Mouse (Mus musculus): ENCODE results near the gene Slc18b1.

Gene Slc18b1

DNA sequence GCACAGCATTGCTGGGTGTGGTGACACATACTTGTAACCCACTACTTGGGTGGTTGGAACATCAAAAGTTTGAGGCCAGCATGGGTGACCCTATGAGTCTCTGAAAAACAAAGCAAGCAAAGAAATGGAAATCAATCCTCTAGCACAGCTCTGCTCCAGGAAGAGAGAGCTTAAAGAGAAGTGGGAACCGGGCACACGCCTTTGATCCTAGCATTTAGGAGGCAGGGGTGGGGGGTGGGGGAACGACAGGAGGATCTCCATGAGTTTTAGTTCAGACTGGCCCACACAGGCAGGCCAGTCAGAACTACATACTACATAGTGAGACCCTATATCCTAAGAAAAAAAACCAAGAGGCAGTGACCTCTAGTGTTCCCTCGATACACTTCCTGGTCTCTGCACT lies 9.4 kb downstream of the Slc18b1 start:
- no peak for DNase-seq (ENCODE audit: low read depth)

- DNase-seq (ENCODE audit: low read depth): peak; percentile 50
Observed at GRCm38 (mm10) chr10:23811635-23812437, 15.1 kb downstream of the Slc18b1 start.

GRCm38 (mm10) chr10:23812438-23812759 lies 15.6 kb downstream of the Slc18b1 start:
- DNase-seq (ENCODE audit: low read depth): no peak

GRCm38 (mm10) chr10:23812852-23813766 lies 16.3 kb downstream of the Slc18b1 start:
- DNase-seq (ENCODE audit: low read depth): no peak

DNA sequence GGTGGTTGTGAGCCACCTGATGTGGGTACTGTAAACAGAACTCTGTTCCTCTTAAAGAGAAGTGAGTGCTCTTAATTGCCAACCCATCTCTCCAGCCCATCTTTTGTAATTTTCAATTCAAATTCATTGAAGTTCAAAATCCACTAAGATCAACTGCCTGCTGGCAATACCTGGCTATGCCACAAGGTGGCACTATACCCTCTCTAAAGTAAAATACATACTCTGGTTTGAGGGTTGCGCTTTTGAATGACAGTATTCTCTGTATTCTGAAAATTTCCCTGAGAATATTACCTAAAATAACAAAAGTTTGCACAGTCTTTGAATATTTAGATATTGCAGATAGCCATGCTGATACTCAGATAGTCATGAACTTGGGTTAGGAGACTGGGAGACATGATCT lies 18.4 kb downstream of the Slc18b1 start:
- peak; percentile 46 for DNase-seq (ENCODE audit: low read depth)

DNA sequence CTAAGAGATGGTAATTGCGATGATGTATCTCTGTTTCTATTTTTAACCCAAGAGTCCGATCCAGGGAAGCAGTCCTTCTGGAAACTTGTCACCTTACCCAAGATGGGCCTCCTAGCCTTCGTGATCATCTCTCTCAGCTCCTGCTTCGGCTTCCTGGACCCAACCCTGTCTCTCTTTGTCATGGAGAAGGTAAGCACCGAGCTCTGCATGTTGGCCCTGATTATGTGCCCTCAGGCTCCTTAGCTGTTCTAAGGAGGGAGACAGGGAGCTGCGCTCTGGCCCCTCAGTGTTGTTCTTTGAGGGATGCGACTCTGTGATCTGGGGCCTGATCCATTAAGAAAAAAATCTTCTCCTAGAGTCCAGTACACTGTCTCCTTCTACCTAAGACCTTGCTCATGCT lies 19.5 kb downstream of the Slc18b1 start:
- no peak for DNase-seq (ENCODE audit: low read depth)

DNA sequence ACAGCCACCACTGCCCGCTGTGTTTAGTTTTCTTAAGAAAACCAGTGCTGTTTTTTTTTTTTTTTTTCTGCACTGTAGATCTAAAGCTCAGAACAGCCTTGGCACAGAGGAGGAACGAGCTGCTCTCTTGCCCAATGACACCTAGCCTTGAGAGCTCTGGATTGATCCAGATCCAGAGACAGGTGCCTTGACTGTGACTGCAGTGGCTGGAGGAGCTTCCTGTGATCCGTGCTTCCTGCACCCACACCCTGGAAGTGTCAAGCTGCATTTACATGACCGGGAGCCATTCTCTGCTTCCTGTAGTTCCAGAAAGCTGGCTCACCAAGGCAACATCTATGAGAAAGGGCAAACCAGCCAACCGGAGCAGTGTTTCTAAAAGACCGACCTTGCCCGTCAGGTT lies 29.7 kb downstream of the Slc18b1 start:
- DNase-seq (ENCODE audit: low read depth): no peak

DNA sequence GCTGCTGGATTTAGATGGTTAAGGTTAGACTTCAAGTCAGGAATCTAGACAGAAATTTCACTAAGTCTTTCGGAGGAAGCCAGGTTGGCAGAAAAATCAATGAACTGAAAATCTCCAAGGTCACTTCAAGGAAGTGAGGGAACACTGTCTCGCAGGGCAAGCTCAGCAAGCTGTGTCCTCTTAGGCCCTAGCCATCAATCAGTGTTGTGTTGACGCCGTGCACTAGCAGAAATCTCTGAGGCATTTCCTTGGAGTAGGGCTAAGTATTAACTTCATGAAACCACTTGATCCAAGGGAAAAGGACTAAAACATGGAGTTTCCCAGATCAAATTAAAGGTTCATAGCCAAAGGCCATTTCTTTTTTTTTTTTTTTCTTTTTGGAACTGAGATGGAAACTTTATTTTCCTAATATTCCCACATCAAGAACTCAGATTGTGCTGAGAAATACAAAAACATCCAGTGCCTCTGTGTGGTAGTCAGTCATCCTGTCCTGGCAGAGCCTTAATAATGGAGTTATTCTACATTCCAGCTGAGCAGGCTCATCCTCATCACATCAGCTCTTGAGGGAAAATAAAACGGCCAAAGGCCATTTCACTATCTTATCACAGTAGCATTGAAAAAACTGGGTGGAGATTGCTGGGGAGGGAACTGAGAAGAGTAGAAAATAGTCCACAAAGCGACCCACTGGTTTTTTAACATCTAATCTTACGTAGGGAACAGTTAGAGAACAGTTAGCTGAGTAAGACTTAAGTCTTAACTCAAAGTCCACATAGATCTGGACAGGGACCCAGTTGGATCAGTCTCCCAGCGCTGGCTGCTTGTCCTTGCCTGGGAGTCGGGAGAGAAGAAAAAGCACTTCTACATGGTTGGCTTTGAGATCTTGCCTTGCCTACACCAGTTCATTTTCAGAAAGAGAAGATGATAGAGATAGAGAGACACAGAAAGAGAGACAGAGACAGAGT lies 39.5 kb downstream of the Slc18b1 start:
- DNase-seq (ENCODE audit: low read depth): no peak

GRCm38 (mm10) chr10:23837115-23837514 lies 40.3 kb downstream of the Slc18b1 start:
- DNase-seq (ENCODE audit: low read depth): no peak

GRCm38 (mm10) chr10:23838910-23839309 lies 42.1 kb downstream of the Slc18b1 start:
- no peak for DNase-seq (ENCODE audit: low read depth)

DNA sequence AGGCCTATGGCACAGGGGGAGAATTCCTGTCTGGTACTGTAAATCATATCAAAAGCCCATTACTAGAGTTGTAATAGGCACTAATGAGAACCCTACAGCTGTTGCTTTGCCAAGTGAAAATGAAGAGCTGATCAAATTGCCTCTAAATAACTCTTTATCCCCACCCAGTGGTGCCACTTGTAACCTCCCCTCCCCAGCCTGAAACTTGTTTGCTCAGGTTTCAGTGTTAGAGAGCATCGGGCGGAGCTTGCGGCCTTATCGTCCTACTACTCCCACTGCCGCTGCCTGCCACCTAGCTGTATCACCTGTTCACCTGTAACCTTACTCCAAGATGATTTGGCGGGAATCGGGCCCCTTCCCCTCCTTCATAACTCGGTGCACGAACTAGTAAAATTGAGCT lies 42.6 kb downstream of the Slc18b1 start:
- DNase-seq (ENCODE audit: low read depth): no peak

DNA sequence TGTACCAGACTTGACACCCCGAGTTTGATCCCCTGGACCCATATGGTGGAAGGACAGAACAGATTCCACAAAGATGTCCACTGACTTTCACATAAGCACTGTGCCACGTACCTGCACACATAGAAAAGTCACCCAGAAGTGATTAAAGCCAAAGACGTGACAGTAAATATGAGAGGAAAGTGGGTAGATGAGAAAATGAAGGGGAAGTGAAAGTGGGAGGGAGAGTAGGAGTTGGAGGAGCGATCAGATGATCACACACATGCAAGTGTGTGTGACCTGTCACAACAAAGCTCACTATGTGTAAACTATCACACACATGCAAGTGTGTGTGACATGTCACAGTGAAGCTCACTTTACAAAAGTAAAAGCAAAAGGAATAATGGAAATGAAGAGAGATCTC lies 43.7 kb downstream of the Slc18b1 start:
- no peak for DNase-seq (ENCODE audit: low read depth)

DNA sequence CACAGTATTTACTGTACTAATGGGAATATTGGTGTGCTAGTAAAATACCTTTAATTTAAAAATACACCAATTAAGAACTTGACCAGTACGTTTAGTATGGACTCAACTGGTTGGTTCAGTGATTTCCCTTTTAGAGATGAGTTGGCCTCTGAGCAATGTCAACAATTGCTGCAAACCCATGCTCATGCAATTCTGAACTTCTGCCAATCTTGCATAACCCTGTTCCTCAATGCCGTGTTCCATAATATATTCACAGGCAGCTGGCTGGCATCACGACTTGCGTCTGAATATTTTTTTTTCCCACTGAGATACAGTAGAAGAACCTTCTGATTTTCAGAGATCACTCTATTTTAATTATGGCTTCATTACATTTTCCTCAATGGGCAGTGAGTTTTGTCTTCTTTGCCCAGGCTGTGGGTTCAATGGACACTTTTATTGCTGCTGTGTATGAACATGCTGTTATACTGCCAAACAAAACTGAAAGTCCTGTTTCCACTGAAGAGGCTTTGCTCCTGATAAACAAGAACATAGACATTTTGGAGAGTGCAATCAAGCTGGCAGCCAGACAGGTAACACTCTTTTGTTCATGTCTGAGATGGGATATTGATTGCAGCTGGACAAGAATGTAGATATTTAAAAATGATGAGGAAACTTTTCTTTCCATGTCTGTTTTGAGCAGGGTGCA lies 54.6 kb downstream of the Slc18b1 start, which contains the start of gene Vnn3:
Gene Vnn3 (plus strand): TSS at position 235 of the 685 bp plus-strand sequence.
- no peak for DNase-seq (ENCODE audit: low read depth)

DNA sequence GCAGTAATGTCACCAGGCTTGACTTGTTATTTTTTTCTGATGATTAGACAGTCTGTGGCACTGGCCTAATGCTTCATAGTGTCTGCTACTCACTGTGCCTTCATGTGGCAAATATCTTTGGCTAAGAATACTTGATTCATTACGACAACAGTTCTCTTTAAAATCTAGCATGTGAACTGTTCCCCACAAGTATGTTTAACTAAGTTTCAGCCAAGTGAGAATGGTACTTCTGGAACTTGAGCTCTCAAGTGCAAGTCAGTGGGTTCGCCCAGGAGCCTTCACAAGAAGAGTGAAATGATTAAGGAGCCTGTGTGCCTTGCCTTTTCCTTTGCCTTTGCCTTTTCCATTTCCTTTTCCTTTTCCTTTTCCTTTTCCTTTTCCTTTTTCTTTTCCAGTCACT lies 55.3 kb downstream of the Slc18b1 start:
- DNase-seq (ENCODE audit: low read depth): no peak

DNA sequence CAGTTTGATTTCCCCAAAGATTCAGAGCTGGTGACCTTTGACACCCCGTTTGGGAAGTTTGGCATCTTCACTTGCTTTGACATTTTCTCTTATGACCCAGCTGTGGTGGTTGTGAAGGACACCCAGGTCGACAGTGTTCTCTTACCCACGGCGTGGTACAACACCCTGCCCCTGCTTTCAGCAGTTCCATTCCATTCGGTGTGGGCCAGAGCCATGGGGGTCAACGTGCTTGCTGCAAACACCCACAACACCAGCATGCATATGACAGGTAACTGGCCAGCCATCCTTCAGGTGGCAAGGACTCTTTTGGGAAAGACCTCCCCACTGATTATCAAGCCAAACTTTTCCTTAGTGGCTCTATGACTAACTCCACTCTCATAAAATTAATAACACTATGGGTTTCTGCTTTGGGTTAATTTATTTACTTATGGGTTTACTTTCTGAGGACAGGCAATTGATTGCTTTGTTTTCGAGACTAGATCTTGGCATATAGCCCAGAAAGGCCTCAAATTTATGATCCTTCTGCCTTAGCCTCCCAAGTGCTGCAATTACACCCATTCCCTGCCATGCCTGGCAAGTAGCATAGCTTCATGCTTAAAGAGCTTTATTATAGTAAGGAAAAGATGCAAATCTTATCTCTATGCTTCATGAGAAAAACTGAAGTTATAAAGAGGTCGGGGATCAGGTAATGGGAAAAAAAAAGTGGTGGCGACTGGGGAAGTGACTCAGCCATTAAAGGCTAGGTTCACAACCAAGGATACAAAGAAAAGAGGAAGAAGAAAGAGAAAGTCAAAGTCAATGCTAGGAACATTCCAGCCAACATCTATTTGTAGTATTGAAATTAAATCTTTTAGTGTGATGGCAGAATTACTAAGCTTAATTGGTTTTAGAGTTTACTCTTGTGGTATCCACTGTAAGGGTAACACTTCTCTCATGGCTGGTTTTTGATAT lies 67.9 kb downstream of the Slc18b1 start:
- no peak for DNase-seq (ENCODE audit: low read depth)

Measured in c-Kit-positive CD71-positive TER-119-negative erythroid progenitor cells, embryonic 14.5 days (primary cell).